ENCODE assay signal across 8 mouse cellular contexts in the genomic region with DNA sequence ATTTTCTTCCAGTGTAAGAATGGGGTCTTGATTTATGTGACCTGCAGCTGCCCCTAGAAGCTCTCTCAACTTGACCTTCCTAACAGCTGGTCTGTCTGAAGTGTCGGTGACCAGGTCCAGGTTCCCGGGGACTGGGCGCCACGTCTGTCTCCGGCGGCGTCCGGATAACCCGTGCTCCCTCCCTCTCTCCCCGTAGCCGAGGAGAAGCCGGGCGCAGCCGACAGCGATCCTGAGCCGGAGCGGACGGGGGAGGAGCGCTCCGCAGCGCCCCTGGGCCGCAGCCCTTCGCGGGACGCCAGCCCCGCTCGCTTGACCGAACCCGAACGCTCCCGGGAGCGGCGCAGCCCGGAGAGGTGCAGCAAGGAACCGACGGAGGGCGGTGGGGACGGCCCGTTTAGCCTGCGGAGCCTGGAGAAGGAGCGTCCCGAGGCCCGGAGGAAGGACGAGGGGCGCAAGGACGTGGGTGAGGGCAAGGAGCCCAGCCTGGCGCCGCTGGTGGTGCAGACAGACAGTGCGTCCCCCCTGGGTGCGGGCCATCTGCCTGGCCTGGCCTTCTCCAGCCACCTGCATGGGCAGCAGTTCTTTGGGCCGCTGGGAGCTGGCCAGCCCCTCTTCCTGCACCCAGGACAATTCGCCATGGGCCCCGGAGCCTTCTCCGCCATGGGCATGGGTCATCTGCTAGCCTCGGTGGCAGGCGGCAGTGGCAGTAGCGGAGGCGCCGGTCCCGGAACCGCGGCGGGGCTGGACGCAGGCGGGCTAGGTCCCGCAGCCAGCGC. TPM values are rescaled to one million over a fixed set of nuclear protein-coding genes. Genes with fewer than 3 reads are reported as not detected.
A peak's percentile ranks its signal among the peaks of the same experiment; 100 is the strongest.
DNase-seq lines count a peak whose midpoint lies in the region; ATAC-seq and TF ChIP-seq lines count a peak whose summit lies in the region.
"Had no signal": no experiment of that assay in that cellular context is flagged by ENCODE, and none has a peak within 500 bp of the region (broad histone marks: within the 10 kb centered on the region; RNA-seq: fewer than 3 reads in every experiment).

No protein-coding gene starts in this region.

- no peaks in the 10 kb centered on the region for H3K36me3 ChIP-seq in forebrain, embryonic 15.5 days
- no peaks in the 10 kb centered on the region for H3K36me3 ChIP-seq in thymus, adult 2 months (ENCODE audit: control insufficient read depth, insufficient read depth, low read length)

- peaks cover 86% of the 10 kb centered on the region for H3K27me3 ChIP-seq in forebrain, embryonic 15.5 days
- peaks cover 59% of the 10 kb centered on the region for H3K27me3 ChIP-seq in thymus, adult 2 months (ENCODE audit: control insufficient read depth, insufficient read depth, low read length)

- 2% methylated on average over 59 of the region's 67 CpGs for WGBS in forebrain, embryonic 15.5 days
- WGBS in thymus, adult 2 months, result 4% methylated on average over 67 of the region's 67 CpGs

- peaks cover 36% of the 10 kb centered on the region for H3K4me1 ChIP-seq in forebrain, embryonic 15.5 days
- H3K4me1 ChIP-seq in thymus, adult 2 months (replicated peaks; ENCODE audit: control insufficient read depth, insufficient read depth, low read length), result peaks cover 6% of the 10 kb centered on the region; the same call in 1 of the 2 replicates

- peak overlapping the region; percentile 13 for H3K4me3 ChIP-seq in forebrain, embryonic 15.5 days
- no peak overlapping the region for H3K4me3 ChIP-seq in thymus, adult 2 months (ENCODE audit: control insufficient read depth, insufficient read depth, low read length)

- no peak overlapping the region for H3K27ac ChIP-seq in forebrain, embryonic 15.5 days (replicated peaks)
- no peak overlapping the region for H3K27ac ChIP-seq in thymus, adult 2 months (ENCODE audit: control insufficient read depth, insufficient read depth, low read length)
- H3K27ac ChIP-seq: macrophage had no signal

- TF ChIP-seq POLR2A in thymus, adult 2 months (IDR thresholded peaks at IDR 0.05; ENCODE audit: control insufficient read depth, extremely low read depth, insufficient read depth, low read length, poor library complexity), result no peak

- DNase-seq in ovary, postnatal 36 days (ENCODE audit: low spot score), result peak; percentile 57
- no peak for DNase-seq in ovary, postnatal 14 days (ENCODE audit: low spot score)
- peak; percentile 63 to 71 for DNase-seq in kidney, postnatal 4 days
- peak; percentile 53 for DNase-seq in retina, embryonic 14.5 days (ENCODE audit: low spot score)
- DNase-seq in right cerebral cortex, postnatal 10 days (ENCODE audit: low spot score in 2 of 2), result no peak
- DNase-seq in thymus, adult 2 months, result no peak

- no peak for ATAC-seq in forebrain, embryonic 15.5 days (replicated peaks)

- no peak overlapping the region for H3K9ac ChIP-seq in forebrain, embryonic 15.5 days (replicated peaks)

- H3K4me2 ChIP-seq in forebrain, embryonic 15.5 days (replicated peaks), result 0 out of 2 replicates have a peak overlapping the region, but pooled peaks have one; percentile 2

- no peak for TF ChIP-seq CTCF in thymus, adult 2 months (IDR thresholded peaks at IDR 0.05; ENCODE audit: borderline replicate concordance, control insufficient read depth, extremely low read depth, insufficient read depth, low read length, poor library complexity)

- no peaks in the 10 kb centered on the region for H3K9me3 ChIP-seq in forebrain, embryonic 15.5 days

RNA-seq across cellular contexts. Expression of gene Tbx2, which starts 5.5 kb away (rescaled TPM):
- 0.76 and 0.86 TPM in 2 replicates for polyA plus RNA-seq in forebrain, embryonic 15.5 days (2015; fragmentation: Nextera tagmentation; extraction: Ambion mirVana)
- 2.7 and 3.5 TPM in 2 replicates for polyA plus RNA-seq in thymus, adult 2 months (2012; rRNA removed)
- polyA plus RNA-seq: macrophage had no signal

RNA-seq across cellular contexts. Expression of gene Gm11444, which starts 12.3 kb away (rescaled TPM):
- polyA plus RNA-seq in forebrain, embryonic 15.5 days (2015; fragmentation: Nextera tagmentation; extraction: Ambion mirVana), result not detected in 2 replicates
- not detected in 2 replicates for polyA plus RNA-seq in thymus, adult 2 months (2012; rRNA removed)
- polyA plus RNA-seq: macrophage had no signal

RNA-seq across cellular contexts. Expression of gene Tbx4, which starts 48.4 kb away (rescaled TPM):
- 0.11 and 0.25 TPM in 2 replicates for polyA plus RNA-seq in forebrain, embryonic 15.5 days (2015; fragmentation: Nextera tagmentation; extraction: Ambion mirVana)
- polyA plus RNA-seq in thymus, adult 2 months (2012; rRNA removed), result 0.06 and 0.08 TPM in 2 replicates
- polyA plus RNA-seq: macrophage had no signal

Comparison
In these comparisons a context has a peak if more than half of its experiments do, and no peak if none do; other contexts are left out.
1. DNase-seq: peak in ovary, postnatal 36 days (single experiment), kidney, postnatal 4 days (2 of 2) and retina, embryonic 14.5 days (single experiment); none in ovary, postnatal 14 days (single experiment), right cerebral cortex, postnatal 10 days (0 of 2) and thymus, adult 2 months (single experiment).